Mouse (Mus musculus): Measurements from ENCODE around the gene Zswim4.

Gene Zswim4

DNA sequence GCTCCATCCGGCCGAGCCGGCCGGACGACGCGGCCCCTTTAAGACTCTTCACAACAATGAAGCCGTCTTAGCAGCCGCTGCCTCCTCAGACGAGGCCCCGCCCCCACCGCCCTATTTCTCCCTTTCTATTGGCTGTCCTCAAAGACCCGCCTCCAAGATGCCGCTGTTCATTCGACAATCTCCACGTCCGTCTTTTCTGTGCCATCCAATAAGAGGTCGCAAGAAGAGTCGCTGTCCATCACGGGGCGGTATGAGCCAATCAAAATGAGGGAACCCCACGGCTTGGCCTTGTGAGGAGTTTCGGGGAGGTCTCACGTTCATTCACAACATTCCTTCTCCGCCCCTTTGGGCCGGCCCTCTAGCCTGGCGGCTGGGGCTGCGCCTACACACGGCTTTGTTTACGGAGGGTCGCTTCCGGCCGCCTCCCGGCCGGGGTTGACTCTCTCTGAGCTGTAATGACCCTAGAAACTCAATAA is at the start of gene Zswim4:
TSS of gene Zswim4 (minus strand) at position 58 of the 476 bp plus-strand sequence.
- peak; percentile 97 for DNase-seq (ENCODE audit: low spot score)

DNA sequence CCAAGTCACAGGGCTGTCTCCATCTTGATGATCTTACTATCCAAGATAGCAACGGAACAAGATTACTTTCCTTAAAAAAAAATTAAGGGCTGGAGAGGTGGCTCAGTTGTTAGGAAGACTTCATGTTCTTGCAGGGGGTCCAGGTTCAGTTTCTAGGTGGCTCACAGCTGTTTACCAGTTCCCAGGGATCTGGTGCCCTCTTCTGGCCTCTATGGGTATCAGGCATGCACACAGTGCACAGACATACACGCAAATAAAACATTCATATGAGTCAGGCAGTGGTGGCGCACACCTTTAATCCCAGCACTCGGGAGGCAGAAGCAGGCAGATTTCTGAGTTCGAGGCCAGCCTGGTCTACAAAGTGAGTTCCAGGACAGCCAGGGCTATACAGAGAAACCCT is 48.8 kb upstream of the Zswim4 start:
- DNase-seq (ENCODE audit: low spot score) = peak; percentile 34

DNA sequence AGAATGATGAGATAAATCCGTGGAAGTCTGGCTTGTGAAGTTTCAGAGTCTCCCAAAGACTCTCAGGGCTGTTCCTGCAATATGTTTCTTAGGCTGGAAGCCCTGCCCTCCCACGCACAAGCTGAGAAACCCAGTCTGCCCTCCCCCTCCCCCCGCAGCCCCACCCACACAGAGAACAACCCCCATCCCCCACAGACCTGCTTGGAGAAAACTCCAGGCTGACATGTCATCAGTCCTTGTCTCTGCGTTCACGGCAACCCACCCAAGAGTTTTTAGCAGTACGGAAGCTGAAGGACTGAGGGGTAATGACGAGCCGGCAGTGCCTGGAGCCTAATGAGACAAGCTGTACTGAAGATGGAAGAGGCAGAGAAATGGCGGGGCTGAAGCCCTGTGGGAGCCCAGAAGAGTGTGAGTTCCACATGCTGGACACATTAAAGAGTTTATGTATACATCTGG is 47.8 kb upstream of the Zswim4 start:
- peak; percentile 19 for DNase-seq (ENCODE audit: low spot score)

DNA sequence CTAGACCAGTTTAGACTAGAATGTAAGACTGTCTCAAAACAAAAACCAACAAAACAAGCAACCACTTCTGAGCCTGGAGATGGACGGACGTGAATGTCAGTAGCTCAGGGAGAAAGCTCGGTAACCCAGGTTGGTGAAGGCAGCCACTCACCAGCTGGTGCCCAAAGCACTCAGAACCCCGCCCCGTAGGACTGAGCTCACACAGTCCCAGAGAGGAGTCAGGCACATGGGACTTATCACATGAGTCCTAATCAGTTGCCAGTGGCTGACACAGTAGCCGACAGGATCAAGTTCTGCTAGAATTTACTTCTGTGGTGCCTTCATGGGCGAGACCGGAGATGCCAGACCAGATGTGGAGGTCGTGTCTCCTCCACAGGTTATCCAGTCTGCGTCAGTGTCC is 43.9 kb upstream of the Zswim4 start:
- no peak for DNase-seq (ENCODE audit: low spot score)

DNA sequence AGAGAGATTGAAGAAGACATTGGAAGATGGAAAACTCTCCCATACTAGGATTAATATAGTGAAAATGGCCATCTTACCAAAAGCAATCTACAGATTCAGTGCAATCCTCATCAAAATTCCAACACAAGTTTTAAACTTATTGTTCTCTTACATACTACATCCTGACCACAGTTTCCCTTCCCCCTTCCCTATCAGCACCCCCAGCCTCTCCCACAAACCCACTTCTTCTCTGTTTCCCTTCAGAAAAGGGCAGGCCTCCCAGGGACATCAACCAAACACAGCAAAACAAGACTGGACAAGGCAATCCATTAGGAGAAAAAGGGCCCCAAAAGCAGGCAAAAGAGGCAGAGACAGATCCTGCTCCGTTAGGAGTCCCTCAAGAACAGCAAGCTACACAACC is 39.6 kb upstream of the Zswim4 start:
- DNase-seq (ENCODE audit: low spot score) = no peak

DNA sequence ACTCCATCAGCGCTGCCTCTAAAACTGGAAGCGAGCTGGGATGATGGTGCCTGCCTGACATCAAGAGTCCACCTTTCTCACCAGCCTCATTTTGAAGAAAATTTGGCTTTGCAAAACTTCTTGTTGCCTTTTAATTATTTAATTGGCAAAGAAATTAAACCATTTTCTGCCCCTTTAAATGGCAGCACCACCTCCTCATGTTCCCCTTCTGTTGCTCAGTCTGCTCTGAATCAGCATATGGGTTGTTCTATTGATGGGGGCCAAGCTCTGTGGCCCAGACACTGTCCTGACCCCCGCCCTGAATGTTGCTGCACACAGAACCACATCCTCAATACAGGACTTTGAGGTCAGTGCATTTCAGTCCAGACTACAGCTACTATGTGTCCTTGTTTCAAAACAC is 37.1 kb upstream of the Zswim4 start:
- DNase-seq (ENCODE audit: low spot score) = no peak

DNA sequence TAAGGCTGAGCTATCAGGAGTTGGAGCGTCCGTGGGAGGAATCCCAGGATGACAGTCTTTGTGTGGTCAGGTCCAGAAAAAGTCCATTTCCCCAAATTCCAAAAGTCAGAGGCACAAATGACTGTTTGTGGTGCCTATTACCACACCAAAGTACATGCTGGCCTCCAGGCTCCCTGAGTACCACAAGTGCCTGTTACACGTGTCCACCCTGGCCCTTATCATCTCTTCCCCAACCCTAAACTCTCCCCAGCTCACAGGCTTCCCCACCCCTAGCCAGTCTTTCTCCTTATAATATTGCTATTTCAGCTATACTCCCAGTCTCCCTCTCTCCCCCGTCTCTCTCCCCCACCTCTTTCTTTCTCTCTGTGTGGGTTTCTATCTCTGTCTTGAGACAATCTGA is 35.4 kb upstream of the Zswim4 start:
- no peak for DNase-seq (ENCODE audit: low spot score)

DNA sequence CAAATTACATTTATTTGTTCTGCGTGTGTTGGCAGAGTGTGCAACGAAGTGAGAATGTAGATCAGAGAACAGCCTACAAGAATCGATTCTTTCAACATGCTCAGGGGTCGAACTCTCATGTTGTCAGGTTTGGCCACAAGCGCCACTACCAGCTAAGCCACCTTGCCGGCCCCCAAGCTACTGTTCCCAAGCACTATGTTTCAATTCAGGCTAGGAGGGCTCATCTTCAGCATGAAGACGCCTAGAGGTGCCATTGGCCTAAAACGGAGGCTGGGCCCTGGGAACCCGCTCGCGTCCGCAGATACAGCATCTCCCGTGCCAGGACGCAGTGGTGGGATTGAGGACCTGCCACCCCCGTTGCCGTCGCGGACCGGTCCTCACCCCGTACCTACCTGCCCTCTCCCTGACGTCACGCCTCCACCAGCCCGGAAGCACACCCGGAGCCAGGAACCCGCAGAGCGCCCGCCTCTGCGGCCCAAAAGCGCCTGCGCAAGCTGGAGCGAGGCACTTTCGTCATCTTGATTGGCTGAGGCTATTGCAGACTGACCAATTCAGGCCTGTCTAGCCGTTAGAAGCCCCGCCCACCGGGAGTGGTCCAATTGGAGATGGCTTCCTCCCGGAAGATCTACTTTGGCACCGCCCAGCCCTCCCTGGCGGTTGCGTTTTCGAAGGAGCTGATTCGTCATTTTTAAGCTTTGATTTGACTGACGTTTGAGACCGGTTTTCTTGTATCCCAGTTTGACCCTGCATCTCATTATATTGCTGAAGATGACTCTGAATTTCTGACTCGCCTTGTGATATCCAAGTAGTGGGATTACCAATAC is 33.3 kb upstream of the Zswim4 start, which contains the start of gene Ccdc130:
TSS of gene Ccdc130 (minus strand) at position 431 of the 824 bp plus-strand sequence.
- peak; percentile 100 for DNase-seq (ENCODE audit: low spot score)

DNA sequence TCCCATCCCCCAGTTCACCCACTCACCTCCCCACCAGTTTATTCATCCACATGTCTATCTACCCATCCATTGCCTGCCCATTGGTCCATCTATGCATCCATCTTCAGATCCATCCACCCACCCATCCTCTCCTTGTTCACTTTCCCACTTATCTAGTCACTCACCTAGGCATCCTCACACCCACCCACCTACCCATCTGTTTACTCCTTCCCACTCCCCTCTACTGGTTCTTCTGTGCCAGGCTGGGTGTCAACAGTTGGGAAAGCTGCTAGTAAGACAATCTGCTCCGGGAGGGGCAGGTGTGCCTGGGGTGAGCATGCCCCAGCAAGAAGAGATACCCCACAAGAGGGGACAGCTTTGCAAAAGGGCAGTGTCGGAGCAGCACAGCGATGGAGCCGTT is 24.2 kb upstream of the Zswim4 start:
- no peak for DNase-seq (ENCODE audit: low spot score)

DNA sequence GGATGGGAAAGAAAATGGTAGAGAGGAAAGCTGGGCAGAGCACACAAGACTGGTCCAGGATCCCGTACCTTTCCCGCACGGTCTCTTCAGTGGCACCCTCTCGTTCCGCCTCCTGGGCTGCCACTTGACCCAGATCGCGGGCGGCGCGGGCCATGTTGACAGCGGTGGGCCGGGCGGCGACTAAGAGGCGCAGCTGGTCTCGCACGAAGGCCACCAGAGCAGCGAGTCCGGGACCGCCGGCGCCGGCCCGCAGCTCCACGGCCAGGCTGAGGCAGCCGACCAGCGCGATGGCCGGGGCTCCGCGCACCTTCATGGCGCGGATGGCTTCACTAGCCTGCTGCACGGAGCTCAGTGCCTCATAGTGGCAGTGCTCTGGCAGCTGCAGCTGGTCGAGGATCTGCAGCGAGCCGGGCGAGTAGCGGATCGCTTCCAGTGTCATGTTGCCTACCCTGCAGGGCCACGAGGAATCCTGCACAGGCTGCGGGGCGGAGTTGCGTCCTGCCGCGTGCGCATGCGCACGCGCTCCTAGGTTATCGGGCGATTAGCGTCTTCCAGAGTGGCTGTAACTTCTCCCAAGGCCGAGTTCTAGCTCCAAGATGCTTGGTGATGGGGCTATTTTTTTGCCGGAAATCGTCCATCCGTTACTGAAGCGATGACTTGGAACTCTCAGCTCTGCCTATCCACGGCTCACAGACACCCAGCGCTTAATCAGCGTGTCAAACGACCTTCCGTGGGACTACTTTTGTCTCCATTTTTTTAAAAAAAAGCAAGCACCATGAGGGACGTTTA is 20.2 kb upstream of the Zswim4 start, which contains the start of gene Mri1:
TSS of gene Mri1 (minus strand) at position 505 of the 789 bp plus-strand sequence.
- peak; percentile 83 for DNase-seq (ENCODE audit: low spot score)

DNA sequence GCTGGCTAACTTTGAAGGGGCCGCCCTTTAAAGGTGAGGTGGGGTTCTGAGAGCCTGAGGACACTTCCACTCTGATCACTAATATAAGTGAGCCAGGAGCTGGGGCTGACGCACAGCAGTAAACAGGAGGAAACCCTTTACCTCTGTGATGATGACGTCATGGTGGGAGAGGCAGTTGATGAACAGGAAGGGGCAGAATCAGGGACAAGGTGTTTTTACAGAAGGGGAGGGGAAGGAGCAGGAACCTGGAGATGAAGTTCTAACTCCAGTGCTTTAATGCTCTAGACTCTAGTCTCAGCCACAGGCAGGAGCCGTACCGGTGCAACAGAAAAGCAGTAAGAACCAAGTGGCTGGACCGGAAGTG is 19.6 kb upstream of the Zswim4 start:
- DNase-seq (ENCODE audit: low spot score) = peak; percentile 60

DNA sequence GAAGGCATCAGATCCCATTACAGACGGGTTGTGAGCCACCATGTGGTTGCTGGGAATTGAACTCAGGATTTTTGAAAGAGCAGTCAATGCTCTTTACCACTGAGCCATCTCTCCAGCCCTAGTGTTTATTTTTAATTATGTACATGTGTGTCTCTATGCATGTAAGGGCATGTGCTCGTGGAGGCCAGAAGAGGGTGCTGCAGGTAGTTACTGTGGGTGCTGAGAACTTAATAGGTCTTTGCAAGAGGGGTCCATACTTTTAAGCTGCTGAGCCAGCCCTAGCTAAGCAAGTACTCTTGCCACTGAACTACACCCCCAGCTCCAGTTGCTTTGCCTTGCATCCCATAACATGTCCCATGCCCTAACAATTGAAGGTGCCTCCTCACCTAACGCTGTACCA is 19.0 kb upstream of the Zswim4 start:
- DNase-seq (ENCODE audit: low spot score) = no peak

DNA sequence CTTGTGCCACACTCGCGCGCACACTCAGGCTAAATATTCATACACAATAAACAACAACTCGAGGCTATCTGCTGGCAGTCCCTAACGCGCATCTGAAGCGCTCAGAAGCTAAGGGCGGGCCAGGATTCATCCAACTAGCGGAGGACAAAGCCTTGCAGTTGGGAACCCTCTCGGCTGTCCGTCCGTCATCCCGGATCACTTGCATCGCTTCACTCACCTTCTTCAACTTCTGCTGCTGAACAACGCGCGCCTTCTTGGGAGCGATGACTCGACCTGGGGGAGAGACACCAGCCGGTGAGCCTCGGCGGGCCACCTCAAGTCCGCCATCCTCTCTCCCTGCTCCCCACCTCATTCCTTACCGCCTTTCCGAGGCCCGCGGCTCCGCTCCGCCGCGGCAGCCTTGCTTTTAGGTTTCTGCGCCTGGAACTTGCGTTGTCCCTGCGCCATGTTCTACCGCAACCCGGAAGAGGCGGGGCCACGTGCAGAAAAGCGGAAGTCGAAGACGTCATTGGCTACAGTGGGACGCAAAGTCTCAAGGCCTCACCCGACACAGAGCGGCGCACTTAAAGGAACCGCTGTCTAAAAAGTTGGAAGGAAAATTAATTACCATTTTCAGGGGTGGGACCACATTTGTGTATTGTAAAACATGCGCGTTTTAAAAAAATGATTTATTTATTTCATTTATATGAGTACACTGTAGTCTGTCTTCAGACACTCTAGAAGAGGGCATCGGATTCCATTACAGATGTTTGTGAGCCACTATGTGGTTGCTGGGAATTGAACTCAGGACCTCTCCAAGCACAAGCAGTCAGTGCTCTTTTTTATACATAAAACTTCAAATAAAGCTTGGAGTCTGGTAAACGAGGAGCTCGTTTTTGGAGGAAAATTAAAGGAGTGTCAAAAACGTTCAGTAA is 12.7 kb upstream of the Zswim4 start, which contains the start of gene D8Ertd738e:
TSS of gene D8Ertd738e (minus strand) at position 463 of the 914 bp plus-strand sequence.
- DNase-seq (ENCODE audit: low spot score) = peak; percentile 88

DNA sequence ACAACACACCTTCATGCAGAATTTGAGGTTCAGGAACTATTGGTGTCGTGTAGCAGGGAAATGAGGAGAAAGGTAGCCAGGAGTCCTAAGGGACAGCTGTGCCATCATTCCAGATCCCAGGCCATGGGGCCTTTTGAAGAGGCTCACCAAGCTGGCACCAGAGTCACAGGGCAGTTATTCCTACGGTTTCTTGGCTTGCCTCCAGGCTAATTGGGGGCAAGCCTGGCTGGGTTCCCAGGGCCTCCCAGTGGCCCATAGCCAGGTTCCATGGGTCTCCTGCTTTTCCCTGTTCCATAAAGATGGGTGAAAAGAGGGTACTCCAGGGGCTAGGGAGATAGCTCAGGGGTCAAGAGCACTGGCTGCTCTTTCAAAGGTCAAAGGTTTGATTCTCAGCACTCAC is 5.0 kb upstream of the Zswim4 start:
- no peak for DNase-seq (ENCODE audit: low spot score)

DNA sequence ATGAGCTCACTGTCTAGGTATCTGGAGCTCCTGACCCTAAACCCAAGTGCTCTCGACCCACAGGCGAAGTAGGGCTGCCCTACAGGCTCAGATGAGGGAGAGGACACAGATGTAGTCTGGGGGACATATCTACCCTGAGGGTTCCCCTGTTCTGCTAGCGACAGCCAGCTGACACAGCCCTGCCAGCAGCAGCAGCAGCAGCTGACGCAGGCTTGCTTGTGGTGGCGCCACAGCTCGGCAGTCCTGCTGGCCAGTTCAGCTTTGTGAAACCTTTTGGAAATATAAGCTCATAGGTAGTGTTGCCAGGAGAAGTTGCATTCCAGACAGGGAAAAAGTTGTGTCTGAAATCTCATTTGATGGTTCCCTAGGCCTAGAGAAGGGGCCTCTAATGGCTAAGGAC is 4.3 kb upstream of the Zswim4 start:
- DNase-seq (ENCODE audit: low spot score) = no peak

DNA sequence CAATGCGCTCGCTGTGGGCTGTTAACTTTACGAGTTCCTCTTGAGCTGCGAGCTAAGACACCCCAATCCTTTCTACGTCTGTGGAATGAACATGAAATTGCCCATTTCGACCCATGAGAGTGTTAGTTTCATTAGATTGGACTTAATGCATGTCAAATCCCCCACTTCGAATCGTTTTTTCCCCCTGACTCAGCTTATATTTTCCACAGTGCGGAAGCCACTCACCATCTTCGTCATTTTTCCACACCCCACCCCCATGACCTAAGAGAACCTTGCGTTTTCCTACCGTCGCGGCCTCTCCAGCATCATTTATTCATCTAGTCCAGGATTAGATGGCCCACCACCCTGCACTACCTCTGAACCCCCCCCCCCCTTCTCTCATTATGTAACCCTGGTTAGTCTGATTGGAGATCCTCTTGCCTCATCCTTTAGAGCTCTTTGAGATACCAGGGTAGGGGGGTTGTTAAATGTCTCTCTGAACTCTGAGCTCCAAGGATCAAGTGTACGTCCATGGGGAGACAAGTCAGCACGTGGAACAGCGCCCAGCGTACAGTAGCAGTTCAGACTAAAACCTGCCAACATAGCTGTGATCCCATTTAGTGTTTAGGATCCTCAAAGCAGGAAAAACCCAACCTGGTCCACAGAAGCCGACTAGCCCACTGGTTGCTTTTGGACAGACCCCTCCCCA is 831 bp upstream of the Zswim4 start:
- DNase-seq (ENCODE audit: low spot score) = no peak

DNA sequence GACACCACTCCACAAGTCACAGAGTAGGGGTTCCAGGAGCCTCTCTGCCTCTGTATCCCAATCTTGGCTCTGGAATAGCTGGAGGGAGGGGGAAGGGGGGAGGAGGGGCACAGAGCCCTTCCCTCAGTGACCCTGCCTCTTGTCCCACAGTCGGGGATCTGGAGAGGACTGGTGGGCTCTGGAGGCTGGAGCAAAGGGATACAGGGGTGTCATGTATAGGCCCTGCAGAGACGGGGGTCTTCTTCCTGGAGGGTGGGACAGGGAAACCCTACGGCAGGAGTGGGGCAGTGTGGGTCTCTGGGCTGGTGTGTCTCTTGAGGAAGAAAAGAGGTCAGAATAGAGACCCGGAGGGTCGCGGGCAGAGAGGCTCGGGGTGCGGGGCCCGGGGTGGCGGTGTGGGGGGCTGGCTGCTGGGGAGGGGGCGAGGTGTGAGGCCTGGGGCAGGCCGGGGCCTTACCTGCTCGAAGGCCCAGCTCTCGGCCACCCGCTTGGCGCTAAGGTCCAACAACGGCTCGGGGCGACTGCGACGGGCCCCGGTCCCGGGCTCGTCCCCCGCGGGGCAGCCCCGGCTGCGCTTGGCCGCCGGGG is 351 bp downstream of the Zswim4 start:
- no peak for DNase-seq (ENCODE audit: low spot score)

DNA sequence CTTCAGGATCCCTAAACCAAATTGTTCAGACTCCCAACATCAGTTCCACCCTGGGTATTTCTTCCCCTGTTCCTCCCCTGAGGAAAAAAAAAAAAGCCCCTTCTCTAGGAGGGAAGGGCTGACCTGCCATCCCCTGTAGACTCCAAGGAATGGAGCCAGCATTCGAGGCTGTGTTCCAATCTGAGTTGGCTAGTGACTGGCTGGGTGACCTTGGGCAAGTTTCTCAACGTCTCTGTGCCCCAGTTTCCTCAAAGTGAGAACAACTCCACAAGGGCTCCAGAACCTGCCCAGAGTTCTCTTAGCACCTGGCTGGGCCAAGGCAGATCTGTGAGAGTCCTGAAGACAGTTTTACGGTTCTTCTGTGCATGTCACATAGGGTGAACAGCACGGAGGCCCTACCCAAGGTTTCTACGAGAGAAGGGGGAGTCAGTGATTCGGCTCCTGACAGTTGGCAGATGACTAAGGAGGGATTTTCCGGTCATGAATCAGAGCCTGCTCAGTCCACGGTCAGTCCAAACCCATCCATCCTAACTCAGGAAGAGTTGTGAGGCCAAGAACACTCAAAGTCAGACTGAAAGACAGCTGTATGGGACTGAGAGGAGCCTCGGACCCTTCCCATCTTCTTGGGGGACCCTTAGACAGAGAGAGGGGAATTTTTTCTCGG is 977 bp downstream of the Zswim4 start:
- no peak for DNase-seq (ENCODE audit: low spot score)

DNA sequence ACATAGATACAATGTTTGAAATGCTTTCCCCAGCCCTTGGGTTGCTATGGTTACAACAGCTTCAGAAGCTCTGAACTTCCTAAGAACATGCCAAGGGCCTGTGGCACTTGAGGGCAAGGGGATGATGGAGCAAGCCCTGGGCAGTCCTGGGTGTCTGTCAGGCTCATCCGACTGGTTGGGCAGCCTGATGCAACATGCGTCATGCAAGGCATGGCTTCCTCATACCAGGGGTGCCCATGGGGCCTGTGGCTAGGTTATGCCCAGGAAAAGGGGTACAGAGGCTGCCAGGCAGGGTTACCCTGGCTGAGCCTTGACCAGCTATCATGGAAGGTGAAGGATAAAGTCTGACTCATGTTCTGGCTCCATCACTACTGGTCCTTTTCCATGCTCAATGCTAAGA is 3.8 kb downstream of the Zswim4 start:
- peak; percentile 43 for DNase-seq (ENCODE audit: low spot score)

DNA sequence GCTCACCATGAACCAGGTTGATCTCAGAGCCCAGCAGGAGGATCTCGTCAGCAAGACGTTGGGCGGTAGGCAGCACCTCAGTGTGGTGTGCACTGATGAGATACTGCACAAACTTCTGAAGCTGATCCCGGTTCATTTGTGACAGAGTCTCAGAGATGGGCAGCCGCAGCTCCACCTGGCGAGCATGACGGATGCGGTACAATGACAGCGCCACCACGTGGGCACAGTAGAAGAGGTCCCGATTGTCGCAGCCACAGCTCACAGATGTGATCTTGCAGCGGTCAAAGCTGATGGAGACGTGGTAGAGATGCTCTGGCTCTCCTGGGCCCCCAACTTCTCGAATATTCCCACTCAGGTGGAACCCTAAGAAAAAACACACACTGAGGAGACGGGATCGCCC is 6.1 kb downstream of the Zswim4 start:
- DNase-seq (ENCODE audit: low spot score) = no peak
